Mouse (Mus musculus): ENCODE results near the gene Fer. TPM values are rescaled to one million over a fixed set of nuclear protein-coding genes. Genes with fewer than 3 reads are reported as not detected.

The Fer gene
- total RNA-seq, 1 experiment from 2014 or later, result 23.8 TPM

GRCm38 (mm10) chr17:64116762-64117161, 253.9 kb downstream of the Fer start:
- no peak for ATAC-seq (replicated peaks; ENCODE audit: insufficient number of reproducible peaks, low FRiP score, low TSS enrichment, poor library complexity, severe bottlenecking)

GRCm38 (mm10) chr17:64119697-64120288, 256.9 kb downstream of the Fer start:
- no peak for ATAC-seq (replicated peaks; ENCODE audit: insufficient number of reproducible peaks, low FRiP score, low TSS enrichment, poor library complexity, severe bottlenecking)

- no peak for ATAC-seq (replicated peaks; ENCODE audit: insufficient number of reproducible peaks, low FRiP score, low TSS enrichment, poor library complexity, severe bottlenecking)
Measured at GRCm38 (mm10) chr17:64122556-64122955, 259.7 kb downstream of the Fer start.

GRCm38 (mm10) chr17:64123732-64124131, 260.9 kb downstream of the Fer start:
- ATAC-seq (replicated peaks; ENCODE audit: insufficient number of reproducible peaks, low FRiP score, low TSS enrichment, poor library complexity, severe bottlenecking), result no peak

- no peak for ATAC-seq (replicated peaks; ENCODE audit: insufficient number of reproducible peaks, low FRiP score, low TSS enrichment, poor library complexity, severe bottlenecking)
Measured at GRCm38 (mm10) chr17:64126904-64127303, 264.0 kb downstream of the Fer start.

- ATAC-seq (replicated peaks; ENCODE audit: insufficient number of reproducible peaks, low FRiP score, low TSS enrichment, poor library complexity, severe bottlenecking), result no peak
Measured at GRCm38 (mm10) chr17:64129750-64130149, 266.9 kb downstream of the Fer start.

- no peak for ATAC-seq (replicated peaks; ENCODE audit: insufficient number of reproducible peaks, low FRiP score, low TSS enrichment, poor library complexity, severe bottlenecking)
Measured at GRCm38 (mm10) chr17:64130356-64130755, 267.5 kb downstream of the Fer start.

- no peak for ATAC-seq (replicated peaks; ENCODE audit: insufficient number of reproducible peaks, low FRiP score, low TSS enrichment, poor library complexity, severe bottlenecking)
Measured at GRCm38 (mm10) chr17:64132183-64132582, 269.3 kb downstream of the Fer start.

- no peak for ATAC-seq (replicated peaks; ENCODE audit: insufficient number of reproducible peaks, low FRiP score, low TSS enrichment, poor library complexity, severe bottlenecking)
Measured at GRCm38 (mm10) chr17:64135941-64136650, 273.2 kb downstream of the Fer start.

GRCm38 (mm10) chr17:64138036-64138717, 275.3 kb downstream of the Fer start:
- ATAC-seq (replicated peaks; ENCODE audit: insufficient number of reproducible peaks, low FRiP score, low TSS enrichment, poor library complexity, severe bottlenecking), result no peak

GRCm38 (mm10) chr17:64139231-64139915, 276.5 kb downstream of the Fer start:
- no peak for ATAC-seq (replicated peaks; ENCODE audit: insufficient number of reproducible peaks, low FRiP score, low TSS enrichment, poor library complexity, severe bottlenecking)

- no peak for ATAC-seq (replicated peaks; ENCODE audit: insufficient number of reproducible peaks, low FRiP score, low TSS enrichment, poor library complexity, severe bottlenecking)
Measured at GRCm38 (mm10) chr17:64140063-64140850, 277.4 kb downstream of the Fer start.

- ATAC-seq (replicated peaks; ENCODE audit: insufficient number of reproducible peaks, low FRiP score, low TSS enrichment, poor library complexity, severe bottlenecking), result no peak
Measured at GRCm38 (mm10) chr17:64141856-64142255, 279.0 kb downstream of the Fer start.

- ATAC-seq (replicated peaks; ENCODE audit: insufficient number of reproducible peaks, low FRiP score, low TSS enrichment, poor library complexity, severe bottlenecking), result no peak
Measured at GRCm38 (mm10) chr17:64146409-64146808, 283.5 kb downstream of the Fer start.

- ATAC-seq (replicated peaks; ENCODE audit: insufficient number of reproducible peaks, low FRiP score, low TSS enrichment, poor library complexity, severe bottlenecking), result no peak
Measured at GRCm38 (mm10) chr17:64150717-64151116, 287.9 kb downstream of the Fer start.

GRCm38 (mm10) chr17:64167731-64168130, 304.9 kb downstream of the Fer start:
- no peak for ATAC-seq (replicated peaks; ENCODE audit: insufficient number of reproducible peaks, low FRiP score, low TSS enrichment, poor library complexity, severe bottlenecking)

- ATAC-seq (replicated peaks; ENCODE audit: insufficient number of reproducible peaks, low FRiP score, low TSS enrichment, poor library complexity, severe bottlenecking), result no peak
Measured at GRCm38 (mm10) chr17:64170019-64170418, 307.2 kb downstream of the Fer start.

- no peak for ATAC-seq (replicated peaks; ENCODE audit: insufficient number of reproducible peaks, low FRiP score, low TSS enrichment, poor library complexity, severe bottlenecking)
Measured at GRCm38 (mm10) chr17:64172474-64172873, 309.6 kb downstream of the Fer start.

- ATAC-seq (replicated peaks; ENCODE audit: insufficient number of reproducible peaks, low FRiP score, low TSS enrichment, poor library complexity, severe bottlenecking), result no peak
Measured at GRCm38 (mm10) chr17:64180546-64180945, 317.7 kb downstream of the Fer start.
